Mouse (Mus musculus) liver, adult 2 months (tissue): Measurements from ENCODE around the gene Trim12c. TPM values are rescaled to one million over a fixed set of nuclear protein-coding genes. Genes with fewer than 3 reads are reported as not detected.

ENCODE experiments used
- DNase-seq: peaks from one replicate; pipeline ENCODE4 v3.0.0-alpha.2; 2011; ENCODE audit warnings: low read depth, low spot score; ENCODE audit errors: extremely low read depth
- H3K27ac ChIP-seq: fragments of 200-500 bp; replicated peaks from 2 replicates; pipeline ENCODE4 v1.5.1; 2012; ENCODE audit warnings: low read depth, mild to moderate bottlenecking, control low read depth, inconsistent platforms, low read length; ENCODE audit not compliant: insufficient read depth
- H3K27me3 ChIP-seq: fragments of 200-500 bp; 2 replicates; pipeline ENCODE4 v1.6.1; 2012; ENCODE audit warnings: mild to moderate bottlenecking, moderate library complexity, low read length, inconsistent platforms; ENCODE audit not compliant: control insufficient read depth, insufficient read depth
- H3K36me3 ChIP-seq: fragments of 200-500 bp; 2 replicates; pipeline ENCODE4 v1.6.1; 2012; ENCODE audit warnings: low read length, inconsistent platforms; ENCODE audit not compliant: control insufficient read depth, insufficient read depth
- H3K4me1 ChIP-seq: fragments of 200-500 bp; 2 replicates; pipeline ENCODE4 v1.6.1; 2011; ENCODE audit warnings: low read length; ENCODE audit not compliant: control insufficient read depth, insufficient read depth
- H3K4me3 ChIP-seq: fragments of 200-500 bp; 2 replicates; pipeline ENCODE4 v1.5.1; 2011; ENCODE audit warnings: low read depth, mild to moderate bottlenecking, control low read depth, low read length, moderate library complexity; ENCODE audit not compliant: insufficient read depth
- H3K79me2 ChIP-seq: fragments of 200-500 bp; 2 replicates; pipeline ENCODE4 v1.6.1; 2012; ENCODE audit warnings: inconsistent platforms, mild to moderate bottlenecking, low read length, moderate library complexity; ENCODE audit not compliant: control insufficient read depth, insufficient read depth
- H3K9ac ChIP-seq: fragments of 200-500 bp; 2 replicates; pipeline ENCODE4 v1.6.1; 2012; ENCODE audit warnings: low read depth, mild to moderate bottlenecking, control low read depth, inconsistent platforms, low read length
- CTCF ChIP-seq: fragments of 200-500 bp; IDR thresholded peaks from 2 replicates; pipeline ENCODE4 v1.5.1; 2011; ENCODE audit warnings: low read depth, low read length, control low read depth
- POLR2A ChIP-seq: fragments of 200-500 bp; IDR thresholded peaks from 2 replicates; pipeline ENCODE4 v1.6.1; 2011; ENCODE audit warnings: low read length, control low read depth; ENCODE audit not compliant: insufficient read depth; ENCODE audit errors: extremely low read depth
- WGBS: fragments of 180-500 bp; shearing (Covaris S2); methylation state at CpG from one replicate; pipeline ENCODE4 v1.1.7; 2018; 5-methylcytosine and 5-hydroxymethylcytosine counted together
- polyA plus RNA-seq: library from polyadenylated mRNA; depleted of rRNA; stranded (reverse); fragments of >200 nt; gene quantifications from 2 replicates; pipeline ENCODE4 v1.2.3, GENCODE M21; 2012; rRNA removed
- total RNA-seq: library from RNA; depleted of rRNA; stranded (reverse); fragments of >200 nt; gene quantifications from 2 replicates; pipeline ENCODE4 v1.2.3, GENCODE M21; 2014; rRNA removed

Trim12c gene
- total and polyA plus RNA-seq, 2 experiments = 2.8 to 12.4 TPM

- Histone ChIP-seq H3K4me1 (no peaks in the 10 kb centered on the region; the same call in 1 of the 2 replicates), H3K9ac (peak overlapping the region; percentile 66), H3K27me3 (no peaks in the 10 kb centered on the region), H3K4me3 (peak overlapping the region; percentile 71), H3K79me2 (no peaks in the 10 kb centered on the region; the same call in 1 of the 2 replicates), H3K36me3 (no peaks in the 10 kb centered on the region), H3K27ac (peak overlapping the region; percentile 19; the same call in 1 of the 2 replicates)
- DNase-seq = peak; percentile 56
- TF ChIP-seq POLR2A (no peak), CTCF (no peak)
- 4% methylated on average over 15 of the region's 15 CpGs for WGBS
Observed at GRCm38 (mm10) chr7:104314796-104315353, 38.3 kb downstream of the Trim12c start.

DNA sequence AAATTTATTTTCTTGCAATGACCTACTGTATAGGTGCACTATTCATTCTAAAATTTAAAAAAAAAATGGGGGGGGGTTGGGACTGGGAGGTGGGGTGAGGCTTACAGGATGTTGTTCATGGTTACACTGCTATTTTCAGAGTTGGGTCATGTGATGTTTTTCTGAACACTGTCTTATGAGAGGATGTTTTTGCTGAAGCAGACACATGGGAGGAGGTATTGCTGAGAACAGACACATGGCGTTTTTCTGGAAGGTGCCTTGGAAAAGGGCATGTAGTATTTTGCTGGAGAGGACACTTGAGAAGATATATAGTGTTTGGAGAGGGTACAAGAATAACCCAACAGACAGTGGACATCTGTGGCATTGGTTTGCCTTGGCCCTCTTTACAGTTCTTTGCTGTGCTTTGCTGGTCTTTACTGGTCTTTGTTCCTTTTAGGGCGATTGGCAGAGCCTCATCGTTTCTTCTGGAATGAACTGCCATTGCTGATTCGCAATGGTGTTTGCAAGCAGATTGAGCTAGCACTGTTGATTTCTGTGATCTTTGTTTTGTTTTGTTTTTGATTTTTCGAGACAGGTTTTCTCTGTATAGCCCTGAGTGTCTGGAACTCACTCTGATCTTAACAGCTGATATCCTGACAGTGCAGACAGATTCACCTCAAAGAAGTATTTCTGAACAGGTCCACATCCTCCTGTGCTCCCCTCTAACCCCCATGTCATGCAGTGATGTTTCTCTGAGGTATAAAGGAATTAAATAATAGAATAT is 61.3 kb downstream of the Trim12c start:
- Histone ChIP-seq H3K36me3 (no peaks in the 10 kb centered on the region), H3K9ac (no peak overlapping the region), H3K27me3 (no peaks in the 10 kb centered on the region), H3K79me2 (no peaks in the 10 kb centered on the region), H3K27ac (peak overlapping the region; percentile 55; the same call in 1 of the 2 replicates), H3K4me3 (no peak overlapping the region), H3K4me1 (no peaks in the 10 kb centered on the region)
- DNase-seq = no peak
- 80% methylated on average over 5 of the region's 5 CpGs for whole genome bisulfite sequencing
- no peak for TF ChIP-seq POLR2A
- TF ChIP-seq CTCF = no peak

- H3K36me3 ChIP-seq = no peaks in the 10 kb centered on the region
- H3K4me3 ChIP-seq = no peak overlapping the region
- DNase-seq = peak; percentile 10
- TF ChIP-seq POLR2A (no peak), CTCF (no peak)
- H3K9ac ChIP-seq = no peak overlapping the region
- no peaks in the 10 kb centered on the region for H3K79me2 ChIP-seq
- H3K27ac ChIP-seq = no peak overlapping the region
- H3K27me3 ChIP-seq = no peaks in the 10 kb centered on the region
- WGBS = 76% methylated on average over 1 of the region's 1 CpGs
- H3K4me1 ChIP-seq = no peaks in the 10 kb centered on the region
Observed at GRCm38 (mm10) chr7:104290641-104291040, 62.5 kb downstream of the Trim12c start.

Other genes starting within 250 kb of the Trim12c start
- not detected in 2 replicates for gene Olfr646, start 248.5 kb downstream of the Trim12c start, total RNA-seq
- not detected in 2 replicates for gene Olfr646, start 248.5 kb downstream of the Trim12c start, polyA plus RNA-seq
- not detected in 2 replicates for gene Ubqln5, start 223.5 kb downstream of the Trim12c start, total RNA-seq
- not detected in 2 replicates for gene Ubqln5, start 223.5 kb downstream of the Trim12c start, polyA plus RNA-seq
- gene Olfr643, start 216.0 kb downstream of the Trim12c start, total RNA-seq = not detected in 2 replicates
- not detected in 2 replicates for gene Olfr643, start 216.0 kb downstream of the Trim12c start, polyA plus RNA-seq
- gene Ubqln3, start 210.1 kb downstream of the Trim12c start, total RNA-seq = not detected in 2 replicates
- gene Ubqln3, start 210.1 kb downstream of the Trim12c start, polyA plus RNA-seq = not detected in 2 replicates
- gene Ubqlnl, start 202.8 kb downstream of the Trim12c start, total RNA-seq = not detected in 2 replicates
- not detected in 2 replicates for gene Ubqlnl, start 202.8 kb downstream of the Trim12c start, polyA plus RNA-seq
- gene Olfm5, start 188.5 kb downstream of the Trim12c start, total RNA-seq = not detected in 2 replicates
- not detected in 2 replicates for gene Olfm5, start 188.5 kb downstream of the Trim12c start, polyA plus RNA-seq
- not detected in 2 replicates for gene Olfr648, start 170.0 kb downstream of the Trim12c start, total RNA-seq
- not detected in 2 replicates for gene Olfr648, start 170.0 kb downstream of the Trim12c start, polyA plus RNA-seq
- not detected in 2 replicates for gene Olfr649, start 157.4 kb downstream of the Trim12c start, total RNA-seq
- gene Olfr649, start 157.4 kb downstream of the Trim12c start, polyA plus RNA-seq = not detected in 2 replicates
- 0.07 and 0.18 TPM in 2 replicates for gene Trim6, start 134.6 kb downstream of the Trim12c start, total RNA-seq
- 0.27 and 0.75 TPM in 2 replicates for gene Trim6, start 134.6 kb downstream of the Trim12c start, polyA plus RNA-seq
- 8.6 and 11.9 TPM in 2 replicates for gene Trim34a, start 108.9 kb downstream of the Trim12c start, total RNA-seq
- gene Trim34a, start 108.9 kb downstream of the Trim12c start, polyA plus RNA-seq = 2.0 and 2.2 TPM in 2 replicates
- 1.7 and 2.1 TPM in 2 replicates for gene Trim5, start 65.3 kb downstream of the Trim12c start, total RNA-seq
- 0.23 and 0.36 TPM in 2 replicates for gene Trim5, start 65.3 kb downstream of the Trim12c start, polyA plus RNA-seq
- 11.7 and 15.5 TPM in 2 replicates for gene Trim12a, start 37.9 kb downstream of the Trim12c start, total RNA-seq
- gene Trim12a, start 37.9 kb downstream of the Trim12c start, polyA plus RNA-seq = 1.6 and 1.7 TPM in 2 replicates
- 0.09 TPM in 1 of 2 replicates, not detected in the other for gene Trim34b, start 23.9 kb downstream of the Trim12c start, total RNA-seq
- 0.76 and 1.3 TPM in 2 replicates for gene Trim34b, start 23.9 kb downstream of the Trim12c start, polyA plus RNA-seq
- 0.47 and 0.74 TPM in 2 replicates for gene Trim30b, start 16.5 kb upstream of the Trim12c start, total RNA-seq
- 0.06 TPM in 1 of 2 replicates, not detected in the other for gene Trim30b, start 16.5 kb upstream of the Trim12c start, polyA plus RNA-seq
- gene Trim30c, start 47.5 kb upstream of the Trim12c start, total RNA-seq = 0.54 and 1.3 TPM in 2 replicates
- 0.13 TPM in 1 of 2 replicates, not detected in the other for gene Trim30c, start 47.5 kb upstream of the Trim12c start, polyA plus RNA-seq
- gene Trim30a, start 111.8 kb upstream of the Trim12c start, total RNA-seq = 8.1 and 9.4 TPM in 2 replicates
- gene Trim30a, start 111.8 kb upstream of the Trim12c start, polyA plus RNA-seq = 0.90 and 1.5 TPM in 2 replicates
- 6.2 and 8.9 TPM in 2 replicates for gene Trim30d, start 154.5 kb upstream of the Trim12c start, total RNA-seq
- gene Trim30d, start 154.5 kb upstream of the Trim12c start, polyA plus RNA-seq = 0.42 and 1.2 TPM in 2 replicates
- gene Olfr651, start 196.8 kb upstream of the Trim12c start, total RNA-seq = not detected in 2 replicates
- gene Olfr651, start 196.8 kb upstream of the Trim12c start, polyA plus RNA-seq = not detected in 2 replicates
- gene Olfr652, start 207.5 kb upstream of the Trim12c start, total RNA-seq = not detected in 2 replicates
- not detected in 2 replicates for gene Olfr652, start 207.5 kb upstream of the Trim12c start, polyA plus RNA-seq
- gene Olfr653, start 224.0 kb upstream of the Trim12c start, total RNA-seq = not detected in 2 replicates
- not detected in 2 replicates for gene Olfr653, start 224.0 kb upstream of the Trim12c start, polyA plus RNA-seq
- gene Olfr654, start 233.7 kb upstream of the Trim12c start, total RNA-seq = not detected in 2 replicates
- gene Olfr654, start 233.7 kb upstream of the Trim12c start, polyA plus RNA-seq = not detected in 2 replicates
- gene Olfr655, start 248.4 kb upstream of the Trim12c start, total RNA-seq = not detected in 2 replicates
- gene Olfr655, start 248.4 kb upstream of the Trim12c start, polyA plus RNA-seq = not detected in 2 replicates